Mouse (Mus musculus): ENCODE measurements around the gene Noct. TPM values are rescaled to one million over a fixed set of nuclear protein-coding genes. Genes with fewer than 3 reads are reported as not detected.
A peak's percentile ranks its signal among the peaks of the same experiment; 100 is the strongest.

The Noct gene
- polyA plus RNA-seq, 1 experiment: 18.3 TPM

- peak overlapping the region; percentile 81 for H3K4me3 ChIP-seq (replicated peaks; ENCODE audit: control insufficient read depth, low read depth, low read length)
- under 1% methylated on average over 91 of the region's 93 CpGs for WGBS
- peak overlapping the region; percentile 100 for H3K27ac ChIP-seq (ENCODE audit: control insufficient read depth, insufficient read depth, low read depth, low read length, poor library complexity)
- no peaks in the 10 kb centered on the region for H3K4me1 ChIP-seq (ENCODE audit: control insufficient read depth, insufficient read depth, low read length)
- TF ChIP-seq POLR2A (IDR thresholded peaks at IDR 0.05; ENCODE audit: borderline replicate concordance, control insufficient read depth, low read depth, low read length) (peak; percentile 29; the same call in 1 of the 2 replicates), CTCF (IDR thresholded peaks at IDR 0.05; ENCODE audit: control insufficient read depth, insufficient read depth, low read length) (no peak)
Measured at GRCm38 (mm10) chr3:51276421-51277111, 52.3 kb downstream of the Noct start.

GRCm38 (mm10) chr3:51277201-51278150 is 53.2 kb downstream of the Noct start:
- peak; percentile 72; the same call in 1 of the 2 replicates for TF ChIP-seq POLR2A (IDR thresholded peaks at IDR 0.05; ENCODE audit: borderline replicate concordance, control insufficient read depth, low read depth, low read length)
- TF ChIP-seq CTCF (IDR thresholded peaks at IDR 0.05; ENCODE audit: control insufficient read depth, insufficient read depth, low read length): no peak
- WGBS: under 1% methylated on average over 75 of the region's 75 CpGs
- Histone ChIP-seq H3K4me1 (ENCODE audit: control insufficient read depth, insufficient read depth, low read length) (peaks cover 1% of the 10 kb centered on the region; the same call in 1 of the 2 replicates), H3K4me3 (replicated peaks; ENCODE audit: control insufficient read depth, low read depth, low read length) (peak overlapping the region; percentile 81), H3K27ac (ENCODE audit: control insufficient read depth, insufficient read depth, low read depth, low read length, poor library complexity) (peak overlapping the region; percentile 100)

DNA sequence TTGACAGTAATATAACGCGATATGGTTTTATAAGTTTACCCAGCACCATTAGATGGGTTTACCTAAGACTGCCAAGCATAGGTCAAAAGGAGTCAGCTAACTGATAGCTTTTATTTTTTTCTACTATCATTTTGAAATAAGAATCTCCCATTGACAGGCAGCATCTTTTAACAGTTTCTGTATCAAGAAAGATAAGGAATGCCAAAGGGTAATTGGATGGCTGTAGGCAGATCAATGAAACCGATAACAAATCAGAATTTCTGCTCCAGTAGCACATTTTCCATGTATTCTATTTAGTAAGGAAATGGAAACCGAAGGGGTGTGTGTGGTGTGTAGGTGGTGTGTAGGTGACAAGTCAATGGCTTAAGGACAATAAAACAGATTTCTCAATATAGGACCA is 54.2 kb downstream of the Noct start:
- peaks cover 1% of the 10 kb centered on the region; the same call in 1 of the 2 replicates for H3K4me1 ChIP-seq (ENCODE audit: control insufficient read depth, insufficient read depth, low read length)
- TF ChIP-seq CTCF (IDR thresholded peaks at IDR 0.05; ENCODE audit: control insufficient read depth, insufficient read depth, low read length): no peak
- TF ChIP-seq POLR2A (IDR thresholded peaks at IDR 0.05; ENCODE audit: borderline replicate concordance, control insufficient read depth, low read depth, low read length): no peak
- no peak overlapping the region for H3K27ac ChIP-seq (ENCODE audit: control insufficient read depth, insufficient read depth, low read depth, low read length, poor library complexity)
- no peak overlapping the region for H3K4me3 ChIP-seq (replicated peaks; ENCODE audit: control insufficient read depth, low read depth, low read length)
- 89% methylated on average over 4 of the region's 4 CpGs for WGBS

GRCm38 (mm10) chr3:51281727-51282126 is 57.5 kb downstream of the Noct start:
- Histone ChIP-seq H3K4me3 (replicated peaks; ENCODE audit: control insufficient read depth, low read depth, low read length) (no peak overlapping the region), H3K4me1 (ENCODE audit: control insufficient read depth, insufficient read depth, low read length) (peaks cover 1% of the 10 kb centered on the region; the same call in 1 of the 2 replicates), H3K27ac (ENCODE audit: control insufficient read depth, insufficient read depth, low read depth, low read length, poor library complexity) (no peak overlapping the region)
- TF ChIP-seq POLR2A (IDR thresholded peaks at IDR 0.05; ENCODE audit: borderline replicate concordance, control insufficient read depth, low read depth, low read length) (no peak), CTCF (IDR thresholded peaks at IDR 0.05; ENCODE audit: control insufficient read depth, insufficient read depth, low read length) (no peak)
- 72% methylated on average over 4 of the region's 4 CpGs for WGBS

DNA sequence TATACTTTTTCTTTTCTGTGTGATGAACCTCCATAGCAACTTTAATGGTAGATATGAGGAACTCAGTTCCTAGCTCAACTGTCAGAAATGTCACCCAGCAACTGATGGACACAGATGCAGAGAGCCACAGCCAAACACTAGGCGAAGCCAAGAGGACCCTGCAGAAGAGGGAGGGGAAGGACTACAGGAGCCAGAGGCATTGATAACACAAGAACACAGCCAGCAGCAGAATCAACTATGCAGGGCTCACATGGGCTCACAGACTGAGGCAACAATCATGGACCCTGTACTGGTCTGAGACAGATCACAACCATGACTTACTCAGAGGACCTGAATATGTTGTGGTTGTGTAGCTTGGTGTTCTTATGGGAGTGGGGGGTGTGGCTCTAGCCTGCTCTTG is 60.1 kb downstream of the Noct start:
- TF ChIP-seq CTCF (IDR thresholded peaks at IDR 0.05; ENCODE audit: control insufficient read depth, insufficient read depth, low read length) (no peak), POLR2A (IDR thresholded peaks at IDR 0.05; ENCODE audit: borderline replicate concordance, control insufficient read depth, low read depth, low read length) (no peak)
- Histone ChIP-seq H3K4me3 (replicated peaks; ENCODE audit: control insufficient read depth, low read depth, low read length) (no peak overlapping the region), H3K27ac (ENCODE audit: control insufficient read depth, insufficient read depth, low read depth, low read length, poor library complexity) (no peak overlapping the region), H3K4me1 (ENCODE audit: control insufficient read depth, insufficient read depth, low read length) (peaks cover 1% of the 10 kb centered on the region; the same call in 1 of the 2 replicates)
- WGBS: 62% methylated on average over 1 of the region's 1 CpGs

- Histone ChIP-seq H3K27ac (ENCODE audit: control insufficient read depth, insufficient read depth, low read depth, low read length, poor library complexity) (no peak overlapping the region), H3K4me3 (replicated peaks; ENCODE audit: control insufficient read depth, low read depth, low read length) (no peak overlapping the region), H3K4me1 (ENCODE audit: control insufficient read depth, insufficient read depth, low read length) (peaks cover 3% of the 10 kb centered on the region)
- TF ChIP-seq POLR2A (IDR thresholded peaks at IDR 0.05; ENCODE audit: borderline replicate concordance, control insufficient read depth, low read depth, low read length) (no peak), CTCF (IDR thresholded peaks at IDR 0.05; ENCODE audit: control insufficient read depth, insufficient read depth, low read length) (peak; percentile 70)
- WGBS: 45% methylated on average over 11 of the region's 11 CpGs
Measured at GRCm38 (mm10) chr3:51288880-51289821, 64.9 kb downstream of the Noct start.

- Histone ChIP-seq H3K4me1 (ENCODE audit: control insufficient read depth, insufficient read depth, low read length) (peaks cover 5% of the 10 kb centered on the region), H3K27ac (ENCODE audit: control insufficient read depth, insufficient read depth, low read depth, low read length, poor library complexity) (no peak overlapping the region), H3K4me3 (replicated peaks; ENCODE audit: control insufficient read depth, low read depth, low read length) (no peak overlapping the region)
- no peak for TF ChIP-seq CTCF (IDR thresholded peaks at IDR 0.05; ENCODE audit: control insufficient read depth, insufficient read depth, low read length)
- no peak for TF ChIP-seq POLR2A (IDR thresholded peaks at IDR 0.05; ENCODE audit: borderline replicate concordance, control insufficient read depth, low read depth, low read length)
- WGBS: 79% methylated on average over 2 of the region's 2 CpGs
Measured at GRCm38 (mm10) chr3:51294251-51294650, 70.0 kb downstream of the Noct start.

All from bone marrow, adult 2 months (tissue).